Mouse (Mus musculus) spleen, adult 2 months (tissue): ENCODE data around the gene Gpr108.

Experiments
- CTCF ChIP-seq: fragments of 200-500 bp; IDR thresholded peaks from 2 replicates; pipeline ENCODE4 v1.5.1; 2011; ENCODE audit warnings: mild to moderate bottlenecking, inconsistent platforms; ENCODE audit not compliant: insufficient read depth, insufficient read length, insufficient replicate concordance; ENCODE audit errors: extremely low read depth
- POLR2A ChIP-seq: fragments of 200-500 bp; IDR thresholded peaks from 2 replicates; pipeline ENCODE4 v1.6.1; 2011; ENCODE audit warnings: low read depth, low read length, inconsistent platforms

DNA sequence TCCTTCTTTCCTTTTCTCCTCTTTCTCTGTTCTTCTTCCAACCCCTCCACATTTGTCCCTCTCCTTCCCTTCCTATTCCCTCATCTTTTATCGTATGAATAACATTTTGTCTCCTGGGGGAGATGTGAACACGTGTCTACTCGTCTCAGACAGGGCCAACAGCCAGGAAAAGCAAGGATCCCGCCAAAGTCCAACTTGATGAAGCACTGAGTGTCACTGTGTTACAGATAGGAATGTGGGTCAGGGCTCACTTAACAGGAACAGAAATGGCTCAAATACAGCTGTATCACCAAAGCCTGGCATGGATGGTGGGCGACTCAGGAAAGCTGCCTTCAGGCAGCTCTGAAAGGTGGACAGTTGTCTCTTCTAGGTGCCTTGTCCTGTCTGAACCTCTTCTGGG, 41.0 kb upstream of the Gpr108 start:
- no peak for TF ChIP-seq POLR2A
- no peak for TF ChIP-seq CTCF
